Mouse (Mus musculus) testis, adult 2 months (tissue): ENCODE results near the gene Prph. TPM values are rescaled to one million over a fixed set of nuclear protein-coding genes. Genes with fewer than 3 reads are reported as not detected.
A peak's percentile ranks its signal among the peaks of the same experiment; 100 is the strongest.
"Not testable (repeated sequence)": the region's sequence is repeated elsewhere in the genome, so short reads cannot be mapped to it uniquely, and the experiment has no call there.

Source experiments
- H3K27ac ChIP-seq: fragments of 200-500 bp; 2 replicates; pipeline ENCODE4 v1.5.1; 2012; ENCODE audit warnings: low read depth, low read length; ENCODE audit not compliant: control insufficient read depth, insufficient read depth
- H3K27me3 ChIP-seq: fragments of 200-500 bp; 2 replicates; pipeline ENCODE4 v1.6.1; 2012; ENCODE audit warnings: mild to moderate bottlenecking, low read length, moderate library complexity; ENCODE audit not compliant: control insufficient read depth, insufficient read depth
- H3K36me3 ChIP-seq: fragments of 200-500 bp; 2 replicates; pipeline ENCODE4 v1.6.1; 2012; ENCODE audit warnings: mild to moderate bottlenecking, low read length; ENCODE audit not compliant: control insufficient read depth, insufficient read depth
- H3K4me1 ChIP-seq: fragments of 200-500 bp; 2 replicates; pipeline ENCODE4 v1.6.1; 2012; ENCODE audit warnings: low read length; ENCODE audit not compliant: control insufficient read depth, insufficient read depth
- H3K4me3 ChIP-seq: fragments of 200-500 bp; 2 replicates; pipeline ENCODE4 v1.5.1; 2012; ENCODE audit warnings: low read depth, mild to moderate bottlenecking, low read length, moderate library complexity, mixed read lengths; ENCODE audit not compliant: control insufficient read depth
- CTCF ChIP-seq: fragments of 200-500 bp; IDR thresholded peaks from 2 replicates; pipeline ENCODE4 v1.5.1; 2012; ENCODE audit warnings: low read depth, mild to moderate bottlenecking, inconsistent platforms, low read length, moderate library complexity; ENCODE audit not compliant: control insufficient read depth, insufficient read depth, insufficient replicate concordance
- POLR2A ChIP-seq: fragments of 200-500 bp; IDR thresholded peaks from 2 replicates; pipeline ENCODE4 v1.6.1; 2012; ENCODE audit warnings: low read depth, mild to moderate bottlenecking, inconsistent platforms, low read length, moderate library complexity; ENCODE audit not compliant: control insufficient read depth
- polyA plus RNA-seq: library from polyadenylated mRNA; depleted of rRNA; stranded (reverse); fragments of >200 nt; gene quantifications from 2 replicates; pipeline ENCODE4 v1.2.3, GENCODE M21; 2012

Gene Prph
- polyA plus RNA-seq, 1 experiment: 0.36 TPM

- no peak overlapping the region for H3K27ac ChIP-seq
- H3K36me3 ChIP-seq: no peaks in the 10 kb centered on the region
- H3K4me3 ChIP-seq: peak overlapping the region; percentile 46
- TF ChIP-seq CTCF (no peak), POLR2A (no peak)
- H3K27me3 ChIP-seq: no peaks in the 10 kb centered on the region; the same call in none of the 2 replicates
- H3K4me1 ChIP-seq: peaks cover 18% of the 10 kb centered on the region
These were observed 562 bp downstream of the Prph start for GRCm38 (mm10) chr15:99055511-99055961.

GRCm38 (mm10) chr15:99056332-99056731 lies 1.4 kb downstream of the Prph start:
- Histone ChIP-seq H3K27me3 (no peaks in the 10 kb centered on the region; the same call in none of the 2 replicates), H3K27ac (no peak overlapping the region), H3K4me3 (peak overlapping the region; percentile 46), H3K36me3 (no peaks in the 10 kb centered on the region), H3K4me1 (peaks cover 18% of the 10 kb centered on the region)
- TF ChIP-seq CTCF (peak; percentile 91), POLR2A (no peak)

DNA sequence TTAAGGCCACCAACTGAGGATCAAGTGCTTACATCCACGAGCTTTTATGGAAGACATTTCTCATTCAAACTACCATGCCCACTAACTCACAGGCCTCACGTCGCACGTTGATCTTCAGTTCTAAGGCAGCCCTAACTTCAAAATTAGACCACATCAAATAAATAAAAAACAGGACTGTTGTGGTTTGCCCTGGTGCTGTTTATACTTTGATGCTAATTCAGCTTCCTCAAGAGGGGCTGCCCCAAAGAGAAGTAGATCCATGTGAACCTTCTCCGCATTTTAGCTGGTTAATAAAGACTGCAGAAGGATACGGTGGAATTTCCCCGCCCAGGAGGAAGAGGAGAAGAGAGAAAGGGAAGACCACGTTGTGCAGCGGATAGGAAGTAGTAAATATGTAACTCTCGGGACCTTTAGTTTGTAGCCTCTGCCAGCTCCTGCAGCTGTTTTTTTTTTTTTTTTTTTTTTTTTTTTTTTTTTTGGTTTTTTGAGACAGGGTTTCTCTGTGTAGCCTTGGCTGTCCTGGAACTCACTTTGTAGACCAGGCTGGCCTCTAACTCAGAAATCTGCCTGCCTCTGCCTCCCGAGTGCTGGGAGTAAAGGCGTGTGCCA lies 10.7 kb downstream of the Prph start:
- Histone ChIP-seq H3K36me3 (no peaks in the 10 kb centered on the region), H3K27me3 (no peaks in the 10 kb centered on the region), H3K4me3 (no peak overlapping the region), H3K27ac (no peak overlapping the region), H3K4me1 (no peaks in the 10 kb centered on the region)
- TF ChIP-seq POLR2A (no peak), CTCF (no peak)

- Histone ChIP-seq H3K4me1 (peaks cover 7% of the 10 kb centered on the region), H3K36me3 (no peaks in the 10 kb centered on the region), H3K27ac (no peak overlapping the region), H3K4me3 (no peak overlapping the region), H3K27me3 (no peaks in the 10 kb centered on the region)
- TF ChIP-seq CTCF: no peak
- TF ChIP-seq POLR2A: no peak
These were observed 17.0 kb downstream of the Prph start for GRCm38 (mm10) chr15:99071988-99072387.

DNA sequence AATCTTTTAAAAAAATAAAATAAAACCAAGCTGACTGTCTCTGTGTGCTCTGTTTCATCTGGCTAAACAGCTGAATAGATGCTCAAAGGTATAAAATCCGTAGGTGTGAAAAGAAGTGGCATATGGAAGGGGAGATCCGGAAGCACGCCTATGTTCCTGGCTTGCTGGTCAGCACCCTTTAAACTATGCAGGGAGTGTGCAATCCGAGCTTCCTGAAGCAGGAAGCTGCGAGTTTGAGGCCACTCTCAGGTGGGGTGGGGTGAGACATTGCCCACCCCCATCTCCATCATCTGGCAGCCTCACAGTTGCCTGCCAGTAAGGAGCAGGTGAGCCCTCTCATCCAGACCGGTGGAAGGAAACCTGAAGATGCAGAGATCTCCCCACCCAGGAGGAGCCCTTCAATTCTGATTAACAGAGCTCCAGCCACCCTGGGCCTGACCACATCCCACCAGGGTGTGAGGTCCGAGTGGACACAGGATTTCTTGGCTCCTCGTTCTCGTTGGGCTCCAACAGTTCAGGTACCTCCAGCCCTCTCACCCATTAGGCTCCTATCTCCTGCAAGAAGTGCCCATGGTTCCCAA lies 19.1 kb downstream of the Prph start, which contains the start of gene Troap:
TSS of gene Troap (plus strand) at position 557 of the 581 bp plus-strand sequence.
- H3K36me3 ChIP-seq: no peaks in the 10 kb centered on the region
- H3K4me1 ChIP-seq: peaks cover 7% of the 10 kb centered on the region
- TF ChIP-seq POLR2A (no peak), CTCF (no peak)
- H3K4me3 ChIP-seq: peak within 1 kb of the TSS; percentile 89
- H3K27me3 ChIP-seq: no peaks in the 10 kb centered on the region
- H3K27ac ChIP-seq: peak within 1 kb of the TSS; percentile 97

GRCm38 (mm10) chr15:99074600-99075333 lies 19.8 kb downstream of the Prph start:
- peak; percentile 86 for TF ChIP-seq POLR2A
- TF ChIP-seq CTCF: no peak
- Histone ChIP-seq H3K4me1 (peaks cover 7% of the 10 kb centered on the region), H3K27me3 (no peaks in the 10 kb centered on the region), H3K4me3 (peak overlapping the region; percentile 89), H3K27ac (peak overlapping the region; percentile 97), H3K36me3 (no peaks in the 10 kb centered on the region)

- H3K36me3 ChIP-seq, H3K27me3 ChIP-seq, H3K4me1 ChIP-seq, H3K4me3 ChIP-seq, H3K27ac ChIP-seq: not testable (repeated sequence)
These were observed 21.0 kb downstream of the Prph start for GRCm38 (mm10) chr15:99076011-99076410.
